Mouse (Mus musculus): Measurements from ENCODE around the gene BC049352. TPM values are rescaled to one million over a fixed set of nuclear protein-coding genes. Genes with fewer than 3 reads are reported as not detected.

BC049352 gene
- total and polyA plus RNA-seq, 2 experiments from 2014 or later = 0.26 TPM; not detected in 1

GRCm38 (mm10) chr9:45196125-45196830, 14.5 kb downstream of the BC049352 start:
- 67% methylated on average over 8 of the region's 8 CpGs for WGBS
- no peaks in the 10 kb centered on the region for H3K4me1 ChIP-seq (ENCODE audit: insufficient read depth, low read length)
- H3K4me3 ChIP-seq (ENCODE audit: low read depth, low read length) = no peak overlapping the region
- H3K9ac ChIP-seq (replicated peaks; ENCODE audit: low read length, poor library complexity, severe bottlenecking) = no peak overlapping the region
- ATAC-seq (ENCODE audit: low FRiP score) (no peak), DNase-seq (ENCODE audit: low spot score) (no peak)
- no peak for TF ChIP-seq CTCF (IDR thresholded peaks at IDR 0.05)
- no peak overlapping the region for H3K27ac ChIP-seq (ENCODE audit: low read depth, low read length)
- no peaks in the 10 kb centered on the region for H3K36me3 ChIP-seq (ENCODE audit: insufficient read depth, low read length)
- no peaks in the 10 kb centered on the region for H3K27me3 ChIP-seq (ENCODE audit: insufficient read depth, low read length)
- H3K9me3 ChIP-seq (ENCODE audit: low read length) = no peaks in the 10 kb centered on the region
- H3K4me2 ChIP-seq (ENCODE audit: low read depth, low read length, poor library complexity, severe bottlenecking) = no peak overlapping the region

DNA sequence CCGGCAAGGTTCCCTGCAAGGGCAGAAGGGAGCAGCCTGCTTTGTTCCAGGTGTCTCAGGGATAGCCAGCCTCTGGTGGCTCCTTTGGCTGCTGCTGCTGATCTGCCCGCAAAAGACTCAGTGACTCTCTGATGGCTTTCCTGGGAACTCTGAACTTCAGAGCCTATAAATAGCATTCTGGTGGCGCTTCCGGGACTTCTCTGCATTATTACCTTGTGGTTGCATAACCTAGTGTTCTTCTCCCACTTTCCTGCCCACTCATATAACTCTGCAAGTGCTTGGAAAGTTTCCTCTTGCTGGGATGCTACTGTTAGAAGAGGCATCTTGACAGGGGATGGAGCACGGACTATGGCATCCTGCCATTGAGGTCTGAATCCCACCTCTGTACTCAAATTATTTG, 15.7 kb downstream of the BC049352 start:
- no peak for TF ChIP-seq CTCF (IDR thresholded peaks at IDR 0.05)
- H3K4me1 ChIP-seq (ENCODE audit: insufficient read depth, low read length) = no peaks in the 10 kb centered on the region
- no peak overlapping the region for H3K4me2 ChIP-seq (ENCODE audit: low read depth, low read length, poor library complexity, severe bottlenecking)

DNA sequence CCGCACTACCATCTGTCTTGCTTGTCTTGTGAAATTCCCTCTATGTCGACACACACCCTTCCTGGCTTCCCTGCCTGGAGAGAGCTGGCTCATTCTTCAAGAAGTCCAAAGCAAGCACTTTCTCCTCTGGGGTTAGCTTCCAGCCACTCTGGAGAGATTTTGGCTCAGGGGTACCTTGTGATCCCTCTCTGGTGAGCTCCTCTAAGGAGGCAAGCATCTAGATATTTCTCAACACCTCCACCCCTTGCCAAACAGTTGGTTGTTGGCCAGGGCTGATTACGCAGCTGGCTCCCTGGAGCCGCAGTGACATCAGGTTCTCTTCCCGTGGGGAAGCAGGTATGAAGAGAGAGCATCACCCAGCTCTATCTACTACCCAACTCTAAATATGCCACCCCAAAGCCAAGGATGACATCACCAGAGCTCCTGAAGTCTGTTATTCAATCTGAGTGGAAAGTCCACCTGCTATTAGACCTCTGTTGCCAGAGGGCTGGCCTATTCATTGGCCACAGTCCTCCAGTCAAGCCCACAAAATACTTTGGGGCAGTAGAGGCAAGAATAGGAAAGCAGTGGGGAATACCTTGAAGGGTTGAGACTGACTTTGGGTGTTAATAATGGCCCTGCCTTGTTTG, 19.6 kb downstream of the BC049352 start:
- H3K36me3 ChIP-seq (ENCODE audit: insufficient read depth, low read length) = no peaks in the 10 kb centered on the region
- no peak overlapping the region for H3K4me2 ChIP-seq (ENCODE audit: low read depth, low read length, poor library complexity, severe bottlenecking)
- H3K4me1 ChIP-seq (ENCODE audit: insufficient read depth, low read length) = no peaks in the 10 kb centered on the region
- TF ChIP-seq CTCF (IDR thresholded peaks at IDR 0.05) = no peak
- H3K9me3 ChIP-seq (ENCODE audit: low read length) = no peaks in the 10 kb centered on the region
- no peak for ATAC-seq (ENCODE audit: low FRiP score)
- H3K4me3 ChIP-seq (ENCODE audit: low read depth, low read length) = no peak overlapping the region
- no peaks in the 10 kb centered on the region for H3K27me3 ChIP-seq (ENCODE audit: insufficient read depth, low read length)
- H3K9ac ChIP-seq (replicated peaks; ENCODE audit: low read length, poor library complexity, severe bottlenecking) = no peak overlapping the region
- WGBS = 87% methylated on average over 5 of the region's 5 CpGs
- H3K27ac ChIP-seq (ENCODE audit: low read depth, low read length) = no peak overlapping the region
- no peak for DNase-seq (ENCODE audit: low spot score)

More for the DNA sequence above, 15.7 kb downstream of the BC049352 start:
- H3K9me3 ChIP-seq (ENCODE audit: low read length) = no peaks in the 10 kb centered on the region
- 91% methylated on average over 5 of the region's 5 CpGs for WGBS
- H3K27ac ChIP-seq (ENCODE audit: low read depth, low read length) = no peak overlapping the region
- DNase-seq (ENCODE audit: low spot score) (no peak), ATAC-seq (ENCODE audit: low FRiP score) (no peak)
- H3K9ac ChIP-seq (replicated peaks; ENCODE audit: low read length, poor library complexity, severe bottlenecking) = no peak overlapping the region
- H3K36me3 ChIP-seq (ENCODE audit: insufficient read depth, low read length) = no peaks in the 10 kb centered on the region
- no peak overlapping the region for H3K4me3 ChIP-seq (ENCODE audit: low read depth, low read length)
- no peaks in the 10 kb centered on the region for H3K27me3 ChIP-seq (ENCODE audit: insufficient read depth, low read length)

DNA sequence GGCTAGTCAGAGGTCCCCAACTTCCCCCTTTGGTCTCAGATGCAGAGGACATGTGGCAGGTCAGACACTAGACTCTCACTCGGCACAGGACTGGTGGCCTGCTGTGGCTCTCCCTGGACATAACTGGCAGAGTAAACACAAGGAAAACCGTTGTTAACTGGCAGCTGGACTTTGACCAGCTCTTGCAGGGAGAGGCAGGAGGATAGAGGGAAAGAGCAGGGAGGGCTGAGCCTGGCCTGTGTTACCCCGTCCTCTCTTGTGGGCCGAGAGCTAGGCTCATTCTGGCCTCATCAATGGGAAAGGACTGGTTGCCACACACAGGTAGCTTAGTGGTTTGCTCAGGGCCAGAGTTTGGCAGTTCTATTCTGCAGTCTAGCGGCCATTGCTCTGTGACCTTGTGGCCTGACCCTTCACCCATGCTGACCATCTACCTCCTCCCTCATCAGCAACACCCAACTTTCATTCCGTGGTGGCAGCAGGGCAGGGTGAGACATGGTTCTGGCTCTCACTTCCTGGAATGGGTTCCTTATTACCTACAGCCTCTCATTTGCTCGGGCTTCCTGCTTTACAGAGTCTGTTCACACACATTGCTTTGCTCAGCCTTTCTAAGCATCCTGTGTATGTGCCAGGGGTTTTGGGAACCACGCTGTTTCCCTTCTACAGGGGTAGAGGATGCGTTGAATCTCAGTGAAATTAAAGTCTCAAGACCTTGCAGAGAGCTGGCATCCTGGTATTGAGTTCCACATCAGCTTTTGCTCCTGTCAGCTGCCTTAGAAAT, 20.4 kb downstream of the BC049352 start:
- H3K27me3 ChIP-seq (ENCODE audit: insufficient read depth, low read length) = no peaks in the 10 kb centered on the region
- no peak overlapping the region for H3K4me3 ChIP-seq (ENCODE audit: low read depth, low read length)
- H3K36me3 ChIP-seq (ENCODE audit: insufficient read depth, low read length) = no peaks in the 10 kb centered on the region
- no peak overlapping the region for H3K27ac ChIP-seq (ENCODE audit: low read depth, low read length)
- no peak for DNase-seq (ENCODE audit: low spot score)
- WGBS = 80% methylated on average over 9 of the region's 9 CpGs
- TF ChIP-seq CTCF (IDR thresholded peaks at IDR 0.05) = no peak
- no peaks in the 10 kb centered on the region for H3K4me1 ChIP-seq (ENCODE audit: insufficient read depth, low read length)
- H3K4me2 ChIP-seq (ENCODE audit: low read depth, low read length, poor library complexity, severe bottlenecking) = no peak overlapping the region
- no peak for ATAC-seq (ENCODE audit: low FRiP score)
- H3K9me3 ChIP-seq (ENCODE audit: low read length) = no peaks in the 10 kb centered on the region
- H3K9ac ChIP-seq (replicated peaks; ENCODE audit: low read length, poor library complexity, severe bottlenecking) = no peak overlapping the region

- no peaks in the 10 kb centered on the region for H3K4me1 ChIP-seq (ENCODE audit: insufficient read depth, low read length)
- H3K27ac ChIP-seq (ENCODE audit: low read depth, low read length) = no peak within 1 kb of the TSS
- H3K27me3 ChIP-seq (ENCODE audit: insufficient read depth, low read length) = no peaks in the 10 kb centered on the region
- 83% methylated on average over 8 of the region's 8 CpGs for WGBS
- TF ChIP-seq CTCF (IDR thresholded peaks at IDR 0.05) = no peak
- H3K4me2 ChIP-seq (ENCODE audit: low read depth, low read length, poor library complexity, severe bottlenecking) = no peak within 1 kb of the TSS
- H3K9ac ChIP-seq (replicated peaks; ENCODE audit: low read length, poor library complexity, severe bottlenecking) = no peak within 1 kb of the TSS
- no peaks in the 10 kb centered on the region for H3K9me3 ChIP-seq (ENCODE audit: low read length)
- H3K4me3 ChIP-seq (ENCODE audit: low read depth, low read length) = no peak within 1 kb of the TSS
- H3K36me3 ChIP-seq (ENCODE audit: insufficient read depth, low read length) = no peaks in the 10 kb centered on the region
- ATAC-seq (ENCODE audit: low FRiP score) (no peak), DNase-seq (ENCODE audit: low spot score) (no peak)
These were observed 22.1 kb downstream of the BC049352 start, which contains the start of gene Tmprss4 for GRCm38 (mm10) chr9:45203797-45204410. Tmprss4 (minus strand) TSS chr9:45204092.
